Mouse (Mus musculus): ENCODE data around the gene Nnat.

Nnat gene

GRCm38 (mm10) chr2:157559858-157560257 lies at the start of gene Nnat:
Nnat (plus strand) TSS chr2:157560078.
- DNase-seq: peak in 1 of 2 experiments; percentile 26

- no peak for DNase-seq
These were observed 47.0 kb upstream of the Nnat start for GRCm38 (mm10) chr2:157512859-157513258.

- DNase-seq: no peak
These were observed 46.1 kb upstream of the Nnat start for GRCm38 (mm10) chr2:157513737-157514208.

GRCm38 (mm10) chr2:157514353-157514752 lies 45.5 kb upstream of the Nnat start:
- no peak for DNase-seq

- DNase-seq: no peak
These were observed 42.4 kb upstream of the Nnat start for GRCm38 (mm10) chr2:157517526-157517925.

GRCm38 (mm10) chr2:157518451-157518850 lies 41.4 kb upstream of the Nnat start:
- DNase-seq: no peak

- no peak for DNase-seq
These were observed 40.4 kb upstream of the Nnat start for GRCm38 (mm10) chr2:157519452-157519851.

- no peak for DNase-seq
These were observed 39.4 kb upstream of the Nnat start for GRCm38 (mm10) chr2:157520496-157520895.

- DNase-seq: no peak
These were observed 37.3 kb upstream of the Nnat start for GRCm38 (mm10) chr2:157522556-157522955.

GRCm38 (mm10) chr2:157530056-157530955 lies 29.6 kb upstream of the Nnat start:
- no peak for DNase-seq

- DNase-seq: no peak
These were observed 28.0 kb upstream of the Nnat start for GRCm38 (mm10) chr2:157531681-157532426.

- DNase-seq: no peak
These were observed 25.7 kb upstream of the Nnat start for GRCm38 (mm10) chr2:157534163-157534562.

GRCm38 (mm10) chr2:157536476-157537081 lies 23.3 kb upstream of the Nnat start:
- peak in 1 of 2 experiments; percentile 12 for DNase-seq

- no peak for DNase-seq
These were observed 22.8 kb upstream of the Nnat start for GRCm38 (mm10) chr2:157537118-157537517.

- no peak for DNase-seq
These were observed 19.6 kb upstream of the Nnat start for GRCm38 (mm10) chr2:157540073-157540952.

GRCm38 (mm10) chr2:157540953-157541569 lies 18.8 kb upstream of the Nnat start:
- DNase-seq: no peak

- no peak for DNase-seq
These were observed 18.2 kb upstream of the Nnat start for GRCm38 (mm10) chr2:157541631-157542030.

- no peak for DNase-seq
These were observed 17.5 kb upstream of the Nnat start for GRCm38 (mm10) chr2:157542415-157542814.

GRCm38 (mm10) chr2:157544333-157544888 lies 15.5 kb upstream of the Nnat start:
- DNase-seq: no peak

- DNase-seq: no peak
These were observed 13.2 kb upstream of the Nnat start for GRCm38 (mm10) chr2:157546686-157547085.

- DNase-seq: no peak
These were observed 9.6 kb upstream of the Nnat start for GRCm38 (mm10) chr2:157550292-157550691.
